9 mouse cellular contexts compared by ENCODE assay signal in the genomic region with DNA sequence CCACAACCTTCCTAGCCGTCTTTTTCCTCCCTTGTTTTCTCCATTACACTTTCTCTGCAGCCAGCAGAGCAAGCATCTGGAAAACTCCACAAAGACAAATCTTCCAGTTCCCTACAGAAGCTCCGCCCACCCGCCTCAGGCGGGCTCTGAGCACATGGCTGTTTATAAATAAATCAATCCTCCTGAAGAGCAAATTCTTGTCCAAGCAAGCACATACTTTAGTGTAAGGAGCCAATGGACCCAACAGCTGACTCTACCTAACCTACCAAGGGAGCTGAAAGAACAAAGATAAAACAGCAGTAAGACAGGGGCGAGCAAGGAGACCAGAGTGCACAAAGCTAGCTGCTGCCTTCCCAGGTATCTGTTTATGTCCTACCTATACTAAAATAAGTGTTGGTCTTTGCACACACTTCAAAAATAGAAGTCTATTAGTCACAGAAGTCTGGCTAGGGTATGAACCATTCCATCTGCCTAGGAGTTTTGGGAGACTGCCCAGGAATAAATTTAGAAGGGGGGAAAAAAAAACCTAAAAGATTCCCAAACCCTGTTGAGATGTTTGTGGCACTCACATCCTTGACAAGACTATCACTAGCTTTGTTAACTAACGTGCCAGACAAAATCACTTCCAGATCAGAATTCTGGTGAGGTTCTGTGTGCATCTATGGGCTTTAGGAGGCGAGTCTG. TPM values are rescaled to one million over a fixed set of nuclear protein-coding genes. Genes with fewer than 3 reads are reported as not detected.
DNase-seq lines count a peak whose midpoint lies in the region; ATAC-seq and TF ChIP-seq lines count a peak whose summit lies in the region.
"Had no signal": no experiment of that assay in that cellular context is flagged by ENCODE, and none has a peak within 500 bp of the region (broad histone marks: within the 10 kb centered on the region; RNA-seq: fewer than 3 reads in every experiment).

No protein-coding gene starts in this region.

- no peak overlapping the region for H3K4me2 ChIP-seq in kidney, embryonic 14.5 days (replicated peaks; ENCODE audit: low read depth, low read length)

- DNase-seq in kidney, adult 11 months: peak; percentile 67
- DNase-seq in gastrocnemius, postnatal 36 days: peak; percentile 19 to 47
- DNase-seq in kidney, postnatal 36 days: peak; percentile 58 to 71
- DNase-seq in embryo, embryonic 9.5 days (ENCODE audit: extremely low spot score): no peak
- no peak for DNase-seq in hindbrain, embryonic 10.5 days (ENCODE audit: low spot score)
- DNase-seq in urinary bladder, postnatal 14 days (ENCODE audit: low spot score): no peak

- H3K4me1 ChIP-seq in kidney, embryonic 14.5 days (ENCODE audit: control insufficient read depth, insufficient read depth, low read length): no peaks in the 10 kb centered on the region
- H3K4me1 ChIP-seq in olfactory bulb, adult 2 months (ENCODE audit: control insufficient read depth, insufficient read depth, low read length): peaks cover 16% of the 10 kb centered on the region
- no peaks in the 10 kb centered on the region; the same call in 1 of the 2 replicates for H3K4me1 ChIP-seq in hindbrain, embryonic 10.5 days (replicated peaks)

- no peak for ATAC-seq in kidney, embryonic 14.5 days (ENCODE audit: low FRiP score, low TSS enrichment)
- ATAC-seq: Patski had no signal

- 75% methylated on average over 7 of the region's 7 CpGs for WGBS in kidney, embryonic 14.5 days
- 63% methylated on average over 7 of the region's 7 CpGs for WGBS in olfactory bulb, adult 2 months
- 88% methylated on average over 7 of the region's 7 CpGs for WGBS in hindbrain, embryonic 10.5 days

- no peak overlapping the region for H3K27ac ChIP-seq in kidney, embryonic 14.5 days (ENCODE audit: low read depth, low read length)
- peak overlapping the region; percentile 29 for H3K27ac ChIP-seq in olfactory bulb, adult 2 months (ENCODE audit: insufficient read depth, low read depth, low read length)
- H3K27ac ChIP-seq in hindbrain, embryonic 10.5 days: no peak overlapping the region

- no peak for TF ChIP-seq POLR2A in olfactory bulb, adult 2 months (IDR thresholded peaks at IDR 0.05; ENCODE audit: insufficient read depth, low read depth, low read length)

- no peak for TF ChIP-seq CTCF in olfactory bulb, adult 2 months (IDR thresholded peaks at IDR 0.05; ENCODE audit: insufficient read depth, low read depth, low read length)

- no peaks in the 10 kb centered on the region for H3K9me3 ChIP-seq in kidney, embryonic 14.5 days (ENCODE audit: control insufficient read depth, low read length)
- no peaks in the 10 kb centered on the region for H3K9me3 ChIP-seq in hindbrain, embryonic 10.5 days

- intact Hi-C loops in gastrocnemius, postnatal 36 days (cut with DNase I): no loop called here

- no peak overlapping the region for H3K4me3 ChIP-seq in kidney, embryonic 14.5 days (ENCODE audit: low read length)
- H3K4me3 ChIP-seq in olfactory bulb, adult 2 months (ENCODE audit: insufficient read depth, low read depth, low read length): no peak overlapping the region
- H3K4me3 ChIP-seq in hindbrain, embryonic 10.5 days: no peak overlapping the region

- H3K9ac ChIP-seq in kidney, embryonic 14.5 days (ENCODE audit: low read depth, low read length): no peak overlapping the region

- peaks cover 8% of the 10 kb centered on the region; the same call in 1 of the 2 replicates for H3K36me3 ChIP-seq in kidney, embryonic 14.5 days (ENCODE audit: control insufficient read depth, insufficient read depth, low read length)
- H3K36me3 ChIP-seq in hindbrain, embryonic 10.5 days: peaks cover 82% of the 10 kb centered on the region

- no peaks in the 10 kb centered on the region for H3K27me3 ChIP-seq in kidney, embryonic 14.5 days (ENCODE audit: control insufficient read depth, insufficient read depth, low read length)
- no peaks in the 10 kb centered on the region for H3K27me3 ChIP-seq in hindbrain, embryonic 10.5 days (ENCODE audit: insufficient read depth, poor library complexity, severe bottlenecking)
- H3K27me3 ChIP-seq: Patski had no signal

RNA-seq across cellular contexts. Expression of gene Slc35d1, which starts 36.2 kb away (rescaled TPM):
- 7.2 and 11.8 TPM in 2 replicates for polyA plus RNA-seq in kidney, embryonic 14.5 days (2014; fragmentation: Nextera tagmentation; extraction: Ambion mirVana)
- total RNA-seq in gastrocnemius, postnatal 36 days (2021): 1 to 10 TPM; 4.4 to 4.7 TPM
- not detected in 2 replicates for polyA plus RNA-seq in olfactory bulb, adult 2 months (2012; ENCODE audit: insufficient read depth, insufficient read length, low replicate concordance, missing spikeins)
- 8.0 and 10.2 TPM in 2 replicates for polyA plus RNA-seq in hindbrain, embryonic 10.5 days (2016; fragmentation: Nextera tagmentation; extraction: Ambion mirVana)

Comparison
In these comparisons a context has a peak if more than half of its experiments do, and no peak if none do; other contexts are left out.
1. DNase-seq: peak in kidney, adult 11 months (single experiment), gastrocnemius, postnatal 36 days (2 of 2) and kidney, postnatal 36 days (2 of 2); none in embryo, embryonic 9.5 days (single experiment), hindbrain, embryonic 10.5 days (single experiment) and urinary bladder, postnatal 14 days (single experiment).